Mouse (Mus musculus) lung, postnatal 0 days (tissue): ENCODE data around the gene Enox1.

Experiments
- CTCF ChIP-seq: IDR thresholded peaks from 2 replicates; pipeline ENCODE4 v1.5.1; 2016; ENCODE audit warnings: antibody characterized with exemption, mild to moderate bottlenecking
- EP300 ChIP-seq: IDR thresholded peaks from 2 replicates; pipeline ENCODE4 v1.6.1; 2016; ENCODE audit warnings: antibody characterized with exemption, mild to moderate bottlenecking, control low read depth

DNA sequence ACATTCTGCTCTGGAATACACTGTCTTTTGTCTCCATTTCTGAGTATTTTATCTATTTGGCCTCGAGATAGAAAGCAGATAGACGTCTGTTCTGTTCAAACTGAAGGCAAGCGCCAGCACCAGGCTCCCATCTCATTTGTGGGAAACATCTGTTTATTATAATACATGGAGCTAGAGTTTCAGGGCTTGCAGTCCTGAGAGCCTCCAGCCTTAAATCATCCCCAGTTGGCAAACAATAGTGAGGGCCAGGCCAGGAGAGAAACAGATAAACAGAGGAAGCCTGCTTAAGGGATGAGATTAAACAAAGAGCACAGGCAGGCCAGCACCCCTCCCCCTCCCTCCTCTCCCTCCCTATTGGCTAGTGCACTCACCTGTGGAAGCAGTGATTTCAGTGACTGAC, 417.9 kb downstream of the Enox1 start:
- TF ChIP-seq CTCF (no peak), EP300 (no peak)
